Mouse (Mus musculus): ENCODE data around the gene Phf3.

GRCm38 (mm10) chr1:30805688-30806285 is 67.9 kb downstream of the Phf3 start:
- TF ChIP-seq CTCF (IDR thresholded peaks at IDR 0.05; ENCODE audit: low read depth, low read length) (no peak), POLR2A (IDR thresholded peaks at IDR 0.05; ENCODE audit: extremely low read depth, insufficient read depth, low read length) (no peak)
